Mouse (Mus musculus) hindbrain, embryonic 12.5 days (tissue): ENCODE measurements around the gene Lefty2. TPM values are rescaled to one million over a fixed set of nuclear protein-coding genes. Genes with fewer than 3 reads are reported as not detected.
"Not testable (repeated sequence)": the region's sequence is repeated elsewhere in the genome, so short reads cannot be mapped to it uniquely, and the experiment has no call there.

Experiments
- ATAC-seq: fragments of 200-750 bp; cut with Nextera tagmentation; 2 replicates; pipeline ENCODE4 v1.8.0; 2017; ENCODE audit warnings: moderate TSS enrichment; ENCODE audit not compliant: low FRiP score
- H3K27ac ChIP-seq: fragments of 300-500 bp; sonication (generic); 2 replicates; pipeline ENCODE4 v1.5.1; 2016; ENCODE audit warnings: mild to moderate bottlenecking
- H3K27me3 ChIP-seq: fragments of 300-500 bp; sonication (generic); 2 replicates; pipeline ENCODE4 v1.6.1; 2016; ENCODE audit warnings: mild to moderate bottlenecking
- H3K36me3 ChIP-seq: fragments of 300-500 bp; sonication (generic); 2 replicates; pipeline ENCODE4 v1.6.1; 2016; ENCODE audit warnings: mild to moderate bottlenecking
- H3K4me1 ChIP-seq: fragments of 300-500 bp; sonication (generic); 2 replicates; pipeline ENCODE4 v1.6.1; 2016
- H3K4me2 ChIP-seq: fragments of 300-500 bp; sonication (generic); replicated peaks from 2 replicates; pipeline ENCODE4 v1.6.1; 2016; ENCODE audit warnings: mild to moderate bottlenecking
- H3K4me3 ChIP-seq: fragments of 300-500 bp; sonication (generic); 2 replicates; pipeline ENCODE4 v1.5.1; 2016; ENCODE audit warnings: mild to moderate bottlenecking
- H3K9ac ChIP-seq: fragments of 300-500 bp; sonication (generic); 2 replicates; pipeline ENCODE4 v1.6.1; 2016; ENCODE audit warnings: mild to moderate bottlenecking, moderate library complexity
- H3K9me3 ChIP-seq: fragments of 300-500 bp; sonication (generic); replicated peaks from 2 replicates; pipeline ENCODE4 v1.6.1; 2016; ENCODE audit warnings: mild to moderate bottlenecking
- WGBS: fragments of 180-500 bp; shearing (Covaris S2); methylation state at CpG from one replicate; pipeline ENCODE4 v1.1.7; 2016; 5-methylcytosine and 5-hydroxymethylcytosine counted together
- polyA plus RNA-seq: library from polyadenylated mRNA; unstranded; fragments of >200 nt; fragmentation: Nextera tagmentation; extraction: Ambion mirVana; gene quantifications from 2 replicates; pipeline ENCODE4 v1.2.1, GENCODE M21; 2016

The Lefty2 gene
- polyA plus RNA-seq, 1 experiment from 2014 or later: 0.08 TPM

GRCm38 (mm10) chr1:180874615-180875014 lies 18.3 kb upstream of the Lefty2 start:
- Histone ChIP-seq H3K4me3 (no peak overlapping the region), H3K9ac (no peak overlapping the region), H3K4me1 (no peaks in the 10 kb centered on the region), H3K27me3 (no peaks in the 10 kb centered on the region; the same call in 1 of the 2 replicates), H3K9me3 (no peaks in the 10 kb centered on the region), H3K36me3 (no peaks in the 10 kb centered on the region), H3K4me2 (no peak overlapping the region), H3K27ac (no peak overlapping the region)
- 91% methylated on average over 2 of the region's 2 CpGs for WGBS
- ATAC-seq: no peak

- no peak overlapping the region for H3K9ac ChIP-seq
- 91% methylated on average over 9 of the region's 9 CpGs for WGBS
- no peaks in the 10 kb centered on the region; the same call in 1 of the 2 replicates for H3K27me3 ChIP-seq
- H3K9me3 ChIP-seq: no peaks in the 10 kb centered on the region
- H3K4me2 ChIP-seq: no peak overlapping the region
- no peak overlapping the region for H3K4me3 ChIP-seq
- H3K36me3 ChIP-seq: no peaks in the 10 kb centered on the region
- ATAC-seq: no peak
- no peaks in the 10 kb centered on the region for H3K4me1 ChIP-seq
- H3K27ac ChIP-seq: no peak overlapping the region
Measured at GRCm38 (mm10) chr1:180875126-180875525, 17.8 kb upstream of the Lefty2 start.

GRCm38 (mm10) chr1:180877466-180877865 lies 15.4 kb upstream of the Lefty2 start:
- Histone ChIP-seq H3K4me3 (no peak overlapping the region), H3K9me3 (no peaks in the 10 kb centered on the region), H3K9ac (no peak overlapping the region), H3K27ac (no peak overlapping the region), H3K36me3 (no peaks in the 10 kb centered on the region), H3K27me3 (no peaks in the 10 kb centered on the region; the same call in 1 of the 2 replicates), H3K4me1 (no peaks in the 10 kb centered on the region), H3K4me2 (no peak overlapping the region)
- ATAC-seq: no peak
- WGBS: 70% methylated on average over 4 of the region's 4 CpGs

- no peaks in the 10 kb centered on the region for H3K36me3 ChIP-seq
- WGBS: 84% methylated on average over 3 of the region's 3 CpGs
- no peak overlapping the region for H3K9ac ChIP-seq
- H3K27ac ChIP-seq: no peak overlapping the region
- H3K4me3 ChIP-seq: no peak overlapping the region
- no peak overlapping the region for H3K4me2 ChIP-seq
- 0 out of 2 replicates have a peak, but pooled peaks cover 2% of the 10 kb centered on the region for H3K27me3 ChIP-seq
- no peaks in the 10 kb centered on the region for H3K9me3 ChIP-seq
- ATAC-seq: no peak
- peaks cover 7% of the 10 kb centered on the region; the same call in 1 of the 2 replicates for H3K4me1 ChIP-seq
Measured at GRCm38 (mm10) chr1:180881768-180882167, 11.1 kb upstream of the Lefty2 start.

- WGBS: 31% methylated on average over 7 of the region's 7 CpGs
- no peaks in the 10 kb centered on the region for H3K9me3 ChIP-seq
- no peak overlapping the region for H3K9ac ChIP-seq
Measured at GRCm38 (mm10) chr1:180883731-180884130, 9.2 kb upstream of the Lefty2 start.

GRCm38 (mm10) chr1:180884484-180884883 lies 8.4 kb upstream of the Lefty2 start:
- H3K4me3 ChIP-seq: no peak overlapping the region
- H3K9me3 ChIP-seq: no peaks in the 10 kb centered on the region
- no peaks in the 10 kb centered on the region for H3K36me3 ChIP-seq
- H3K27ac ChIP-seq: no peak overlapping the region
- no peak overlapping the region for H3K4me2 ChIP-seq
- ATAC-seq: no peak
- 82% methylated on average over 9 of the region's 9 CpGs for WGBS
- H3K27me3 ChIP-seq: 0 out of 2 replicates have a peak, but pooled peaks cover 2% of the 10 kb centered on the region
- H3K4me1 ChIP-seq: peaks cover 18% of the 10 kb centered on the region; the same call in 1 of the 2 replicates
- no peak overlapping the region for H3K9ac ChIP-seq

More at GRCm38 (mm10) chr1:180883731-180884130, 9.2 kb upstream of the Lefty2 start:
- no peaks in the 10 kb centered on the region for H3K36me3 ChIP-seq
- H3K27me3 ChIP-seq: 0 out of 2 replicates have a peak, but pooled peaks cover 2% of the 10 kb centered on the region
- H3K4me1 ChIP-seq: peaks cover 14% of the 10 kb centered on the region; the same call in 1 of the 2 replicates
- H3K4me3 ChIP-seq: no peak overlapping the region
- no peak overlapping the region for H3K27ac ChIP-seq
- ATAC-seq: no peak
- no peak overlapping the region for H3K4me2 ChIP-seq

- Histone ChIP-seq H3K27me3 (peaks cover 23% of the 10 kb centered on the region), H3K36me3 (no peaks in the 10 kb centered on the region), H3K9me3 (no peaks in the 10 kb centered on the region), H3K27ac (no peak overlapping the region), H3K4me1 (peaks cover 18% of the 10 kb centered on the region; the same call in 1 of the 2 replicates), H3K9ac (no peak overlapping the region), H3K4me2 (peak overlapping the region; percentile 19), H3K4me3 (no peak overlapping the region)
- ATAC-seq: 0 out of 2 replicates have a peak, but pooled peaks have one; percentile 62
- WGBS: 3% methylated on average over 13 of the region's 13 CpGs
Measured at GRCm38 (mm10) chr1:180888556-180889042, 4.3 kb upstream of the Lefty2 start.

GRCm38 (mm10) chr1:180889172-180889571 lies 3.7 kb upstream of the Lefty2 start:
- ATAC-seq: peak; percentile 32; the same call in 1 of the 2 replicates
- 35% methylated on average over 7 of the region's 7 CpGs for WGBS
- H3K9me3 ChIP-seq: no peaks in the 10 kb centered on the region
- H3K9ac ChIP-seq: no peak overlapping the region
- no peak overlapping the region for H3K4me3 ChIP-seq
- no peaks in the 10 kb centered on the region for H3K36me3 ChIP-seq
- peak overlapping the region; percentile 19; the same call in 1 of the 2 replicates for H3K4me2 ChIP-seq
- no peak overlapping the region for H3K27ac ChIP-seq
- peaks cover 28% of the 10 kb centered on the region for H3K27me3 ChIP-seq
- H3K4me1 ChIP-seq: peaks cover 14% of the 10 kb centered on the region

- H3K36me3 ChIP-seq: no peaks in the 10 kb centered on the region
- H3K9ac ChIP-seq: no peak overlapping the region
- ATAC-seq: no peak
- peaks cover 35% of the 10 kb centered on the region for H3K27me3 ChIP-seq
- H3K9me3 ChIP-seq: no peaks in the 10 kb centered on the region
- H3K4me1 ChIP-seq: peaks cover 14% of the 10 kb centered on the region
- 37% methylated on average over 6 of the region's 6 CpGs for WGBS
- H3K4me3 ChIP-seq: no peak overlapping the region
- no peak overlapping the region for H3K27ac ChIP-seq
- no peak overlapping the region for H3K4me2 ChIP-seq
Measured at GRCm38 (mm10) chr1:180889841-180890240, 3.1 kb upstream of the Lefty2 start.

- H3K36me3 ChIP-seq, ATAC-seq, H3K9ac ChIP-seq, H3K4me1 ChIP-seq, H3K9me3 ChIP-seq, H3K27ac ChIP-seq: not testable (repeated sequence)
- H3K4me3 ChIP-seq: peak overlapping the region; percentile 14; the same call in 1 of the 2 replicates
- WGBS: 4% methylated on average over 51 of the region's 51 CpGs
- peaks cover 47% of the 10 kb centered on the region for H3K27me3 ChIP-seq
- H3K4me2 ChIP-seq: peak overlapping the region; percentile 48
Measured at GRCm38 (mm10) chr1:180894088-180894987, 1.4 kb downstream of the Lefty2 start.

GRCm38 (mm10) chr1:180901107-180901506 lies 8.2 kb downstream of the Lefty2 start:
- Histone ChIP-seq H3K36me3 (peaks cover 5% of the 10 kb centered on the region), H3K27me3 (peaks cover under 1% of the 10 kb centered on the region; the same call in 1 of the 2 replicates), H3K4me1 (peaks cover 19% of the 10 kb centered on the region), H3K27ac (no peak overlapping the region), H3K4me3 (no peak overlapping the region), H3K9me3 (no peaks in the 10 kb centered on the region), H3K4me2 (no peak overlapping the region), H3K9ac (no peak overlapping the region)
- under 1% methylated on average over 4 of the region's 4 CpGs for WGBS
- ATAC-seq: no peak

- 24% methylated on average over 5 of the region's 5 CpGs for WGBS
- H3K4me2 ChIP-seq: no peak overlapping the region
Measured at GRCm38 (mm10) chr1:180902915-180903314, 10.0 kb downstream of the Lefty2 start.

More at GRCm38 (mm10) chr1:180902915-180903314, 10.0 kb downstream of the Lefty2 start:
- H3K27ac ChIP-seq: no peak overlapping the region
- no peak overlapping the region for H3K9ac ChIP-seq
- no peak for ATAC-seq
- no peaks in the 10 kb centered on the region for H3K27me3 ChIP-seq
- no peak overlapping the region for H3K4me3 ChIP-seq
- no peaks in the 10 kb centered on the region for H3K9me3 ChIP-seq
- peaks cover 22% of the 10 kb centered on the region for H3K4me1 ChIP-seq
- peaks cover 23% of the 10 kb centered on the region for H3K36me3 ChIP-seq
